Mouse (Mus musculus): ENCODE data around the gene Vwa3b. TPM values are rescaled to one million over a fixed set of nuclear protein-coding genes. Genes with fewer than 3 reads are reported as not detected.
"Not testable (repeated sequence)": the region's sequence is repeated elsewhere in the genome, so short reads cannot be mapped to it uniquely, and the experiment has no call there.

The Vwa3b gene
- polyA plus RNA-seq, 1 experiment from 2014 or later, result not detected

- WGBS (ENCODE audit: missing documents), result 2% methylated on average over 5 of the region's 5 CpGs
- H3K4me3 ChIP-seq (ENCODE audit: inconsistent target), result peak overlapping the region; percentile 8; the same call in 1 of the 2 replicates
- H3K36me3 ChIP-seq (ENCODE audit: inconsistent target), result no peaks in the 10 kb centered on the region
- H3K79me2 ChIP-seq (ENCODE audit: inconsistent target), result no peaks in the 10 kb centered on the region
- H3K27ac ChIP-seq, result peak overlapping the region; percentile 45
Measured at GRCm38 (mm10) chr1:37000307-37000706, 26.1 kb upstream of the Vwa3b start.

GRCm38 (mm10) chr1:37001636-37002315 is 24.6 kb upstream of the Vwa3b start:
- H3K79me2 ChIP-seq (ENCODE audit: inconsistent target), result no peaks in the 10 kb centered on the region
- no peaks in the 10 kb centered on the region for H3K36me3 ChIP-seq (ENCODE audit: inconsistent target)
- H3K27ac ChIP-seq, result no peak overlapping the region
- H3K4me3 ChIP-seq (ENCODE audit: inconsistent target), result no peak overlapping the region
- 72% methylated on average over 7 of the region's 7 CpGs for WGBS (ENCODE audit: missing documents)

GRCm38 (mm10) chr1:37002316-37003008 is 23.9 kb upstream of the Vwa3b start:
- Histone ChIP-seq H3K79me2 (ENCODE audit: inconsistent target) (no peaks in the 10 kb centered on the region), H3K36me3 (ENCODE audit: inconsistent target) (no peaks in the 10 kb centered on the region), H3K4me3 (ENCODE audit: inconsistent target) (no peak overlapping the region), H3K27ac (no peak overlapping the region)
- 61% methylated on average over 3 of the region's 3 CpGs for WGBS (ENCODE audit: missing documents)

GRCm38 (mm10) chr1:37004533-37004932 is 21.9 kb upstream of the Vwa3b start:
- Histone ChIP-seq H3K79me2 (ENCODE audit: inconsistent target) (no peaks in the 10 kb centered on the region), H3K36me3 (ENCODE audit: inconsistent target) (no peaks in the 10 kb centered on the region), H3K27ac (no peak overlapping the region), H3K4me3 (ENCODE audit: inconsistent target) (no peak overlapping the region)
- WGBS (ENCODE audit: missing documents), result 99% methylated on average over 8 of the region's 8 CpGs

DNA sequence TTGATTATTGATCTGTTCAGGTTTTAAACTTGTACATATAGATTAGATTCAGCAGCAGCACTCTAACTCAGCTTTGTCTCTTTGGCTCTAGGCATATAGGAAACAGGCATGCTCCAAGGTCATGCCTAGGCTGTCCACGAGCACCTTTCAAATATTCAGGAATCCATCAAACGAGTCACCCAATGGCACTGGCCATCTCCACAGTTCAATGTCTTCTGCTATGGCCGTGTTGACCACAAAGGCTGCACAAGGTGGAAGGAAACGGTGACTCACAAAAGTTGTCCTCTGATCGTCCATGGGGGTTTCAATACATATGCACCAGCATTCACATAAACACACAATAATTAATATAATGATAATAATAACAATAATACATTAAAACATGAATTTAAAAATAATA is 21.4 kb upstream of the Vwa3b start:
- Histone ChIP-seq H3K79me2 (ENCODE audit: inconsistent target) (no peaks in the 10 kb centered on the region), H3K4me3 (ENCODE audit: inconsistent target) (no peak overlapping the region), H3K36me3 (ENCODE audit: inconsistent target) (no peaks in the 10 kb centered on the region), H3K27ac (no peak overlapping the region)
- WGBS (ENCODE audit: missing documents), result 66% methylated on average over 5 of the region's 5 CpGs

DNA sequence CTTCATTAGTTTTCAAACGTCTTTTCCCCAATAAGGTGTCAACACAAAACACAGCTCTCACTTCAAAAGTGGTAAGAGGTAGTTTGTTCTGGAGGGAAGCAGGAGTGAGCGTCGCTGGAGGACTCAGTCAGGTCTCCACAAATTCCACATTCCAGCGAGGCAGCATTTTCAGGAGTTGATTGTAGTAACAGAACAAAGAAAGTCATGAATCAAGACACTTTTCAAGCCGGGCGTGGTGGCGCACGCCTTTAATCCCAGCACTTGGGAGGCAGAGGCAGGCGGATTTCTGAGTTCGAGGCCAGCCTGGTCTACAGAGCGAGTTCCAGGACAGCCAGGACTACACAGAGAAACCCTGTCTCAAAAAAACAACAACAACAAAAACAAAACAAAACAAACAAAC is 19.9 kb upstream of the Vwa3b start:
- 98% methylated on average over 4 of the region's 11 CpGs for WGBS (ENCODE audit: missing documents)
- H3K27ac ChIP-seq; H3K79me2 ChIP-seq (ENCODE audit: inconsistent target); H3K4me3 ChIP-seq (ENCODE audit: inconsistent target); H3K36me3 ChIP-seq (ENCODE audit: inconsistent target): not testable (repeated sequence)

GRCm38 (mm10) chr1:37009880-37010279 is 16.5 kb upstream of the Vwa3b start:
- WGBS (ENCODE audit: missing documents), result 93% methylated on average over 10 of the region's 10 CpGs

DNA sequence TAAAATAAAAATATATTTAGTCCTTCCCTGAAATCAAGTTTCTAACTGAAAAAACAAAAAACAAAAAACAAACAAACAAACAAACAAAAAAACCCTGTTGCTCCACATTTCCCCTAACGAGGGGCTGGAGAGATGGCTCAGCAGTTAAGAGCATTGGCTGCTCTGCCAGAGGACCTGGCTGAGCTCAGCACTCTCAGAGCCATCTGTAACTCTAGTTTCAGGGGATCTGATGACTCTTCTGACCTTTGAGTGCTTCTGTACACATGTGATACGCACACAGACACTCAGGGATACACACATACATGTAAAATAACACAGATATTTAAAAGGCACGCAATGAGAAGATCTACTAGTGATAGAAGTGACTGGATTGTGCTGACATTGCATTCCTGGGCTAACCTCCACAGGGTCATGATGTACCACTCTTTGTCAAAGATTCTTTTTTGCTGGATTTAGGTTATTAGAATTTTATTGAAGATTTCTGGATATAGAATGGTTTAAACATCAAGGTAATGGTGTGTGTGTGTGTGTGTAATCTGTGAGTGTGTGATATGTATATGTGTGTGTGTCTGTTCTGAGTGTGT is 14.7 kb upstream of the Vwa3b start:
- 91% methylated on average over 3 of the region's 3 CpGs for WGBS (ENCODE audit: missing documents)
- Histone ChIP-seq H3K79me2 (ENCODE audit: inconsistent target) (no peaks in the 10 kb centered on the region), H3K27ac (no peak overlapping the region), H3K36me3 (ENCODE audit: inconsistent target) (no peaks in the 10 kb centered on the region), H3K4me3 (ENCODE audit: inconsistent target) (no peak overlapping the region)

More at GRCm38 (mm10) chr1:37009880-37010279, 16.5 kb upstream of the Vwa3b start:
- no peaks in the 10 kb centered on the region for H3K36me3 ChIP-seq (ENCODE audit: inconsistent target)
- H3K79me2 ChIP-seq (ENCODE audit: inconsistent target), result no peaks in the 10 kb centered on the region
- no peak overlapping the region for H3K4me3 ChIP-seq (ENCODE audit: inconsistent target)
- no peak overlapping the region for H3K27ac ChIP-seq

- H3K4me3 ChIP-seq (ENCODE audit: inconsistent target), result no peak overlapping the region
- no peaks in the 10 kb centered on the region for H3K36me3 ChIP-seq (ENCODE audit: inconsistent target)
Measured at GRCm38 (mm10) chr1:37013006-37013405, 13.4 kb upstream of the Vwa3b start.

GRCm38 (mm10) chr1:37013687-37014086 is 12.7 kb upstream of the Vwa3b start:
- Histone ChIP-seq H3K27ac (no peak overlapping the region), H3K36me3 (ENCODE audit: inconsistent target) (no peaks in the 10 kb centered on the region), H3K4me3 (ENCODE audit: inconsistent target) (no peak overlapping the region), H3K79me2 (ENCODE audit: inconsistent target) (no peaks in the 10 kb centered on the region)
- WGBS (ENCODE audit: missing documents), result 81% methylated on average over 7 of the region's 7 CpGs

More at GRCm38 (mm10) chr1:37013006-37013405, 13.4 kb upstream of the Vwa3b start:
- 31% methylated on average over 2 of the region's 2 CpGs for WGBS (ENCODE audit: missing documents)
- H3K27ac ChIP-seq, result no peak overlapping the region
- no peaks in the 10 kb centered on the region for H3K79me2 ChIP-seq (ENCODE audit: inconsistent target)

DNA sequence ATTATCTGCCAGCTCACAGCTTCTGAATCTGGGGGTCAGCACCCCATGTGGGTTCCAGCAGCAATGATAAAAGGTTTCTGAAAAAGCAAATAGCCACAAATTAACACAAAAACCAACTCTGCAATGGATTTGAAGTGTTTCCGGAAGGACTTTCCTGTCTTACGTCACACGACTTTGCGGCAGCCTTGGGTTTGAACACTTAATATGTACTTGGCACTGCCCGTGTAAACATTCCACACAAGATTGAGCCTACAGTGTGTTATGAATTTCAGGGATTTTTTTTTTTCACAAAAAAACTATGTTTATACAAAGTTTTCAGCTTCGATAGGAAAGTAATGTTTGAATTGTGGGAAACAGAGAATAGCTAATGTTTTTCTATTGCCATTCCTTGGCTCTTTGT is 7.4 kb upstream of the Vwa3b start:
- Histone ChIP-seq H3K27ac (no peak overlapping the region), H3K36me3 (ENCODE audit: inconsistent target) (no peaks in the 10 kb centered on the region), H3K4me3 (ENCODE audit: inconsistent target) (no peak overlapping the region), H3K79me2 (ENCODE audit: inconsistent target) (no peaks in the 10 kb centered on the region)
- 96% methylated on average over 6 of the region's 6 CpGs for WGBS (ENCODE audit: missing documents)

GRCm38 (mm10) chr1:37022704-37023103 is 3.7 kb upstream of the Vwa3b start:
- no peaks in the 10 kb centered on the region for H3K79me2 ChIP-seq (ENCODE audit: inconsistent target)
- WGBS (ENCODE audit: missing documents), result 100% methylated on average over 2 of the region's 2 CpGs

DNA sequence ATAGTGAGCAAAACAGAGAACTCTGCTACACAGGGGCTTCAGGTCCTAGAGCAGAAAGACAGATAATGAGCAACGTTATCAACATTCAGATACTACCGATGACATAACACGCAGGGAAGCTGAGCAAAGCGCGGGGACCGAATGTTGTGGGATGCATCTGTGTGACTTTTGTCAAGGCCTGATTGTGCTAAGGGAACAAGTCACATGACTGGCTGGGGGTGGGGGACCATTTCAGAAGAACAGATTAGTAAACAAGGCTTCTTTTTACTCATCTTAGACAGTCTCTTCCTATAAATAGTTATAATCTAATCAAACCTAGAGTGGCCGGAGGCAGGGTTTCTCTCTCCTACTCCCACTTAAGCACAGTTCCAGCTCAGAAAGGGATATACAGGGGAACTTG is 1.7 kb upstream of the Vwa3b start:
- WGBS (ENCODE audit: missing documents), result 94% methylated on average over 7 of the region's 7 CpGs
- Histone ChIP-seq H3K4me3 (ENCODE audit: inconsistent target) (no peak overlapping the region), H3K79me2 (ENCODE audit: inconsistent target) (no peaks in the 10 kb centered on the region), H3K27ac (no peak overlapping the region), H3K36me3 (ENCODE audit: inconsistent target) (no peaks in the 10 kb centered on the region)

More at GRCm38 (mm10) chr1:37022704-37023103, 3.7 kb upstream of the Vwa3b start:
- no peak overlapping the region for H3K4me3 ChIP-seq (ENCODE audit: inconsistent target)
- H3K36me3 ChIP-seq (ENCODE audit: inconsistent target), result no peaks in the 10 kb centered on the region
- no peak overlapping the region for H3K27ac ChIP-seq

DNA sequence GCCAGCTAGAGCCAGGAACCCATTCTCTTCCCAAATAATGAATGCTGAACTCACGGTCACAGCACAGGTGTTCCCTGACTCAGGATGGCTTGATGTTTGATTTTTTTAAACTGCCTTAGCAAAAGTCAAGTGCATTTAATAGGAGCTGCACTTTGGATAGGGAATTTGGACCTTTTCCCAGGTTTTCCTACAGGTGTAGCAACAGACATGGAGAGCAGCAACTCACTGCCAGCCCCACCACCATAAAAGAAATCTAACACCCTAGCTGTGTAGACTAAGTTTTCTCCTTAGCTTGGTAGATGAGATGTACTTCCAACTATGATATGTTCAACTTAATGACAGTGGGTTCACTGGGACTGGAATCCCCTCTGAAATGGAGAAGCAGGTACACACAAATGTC is 1.0 kb upstream of the Vwa3b start:
- Histone ChIP-seq H3K79me2 (ENCODE audit: inconsistent target) (no peaks in the 10 kb centered on the region), H3K36me3 (ENCODE audit: inconsistent target) (no peaks in the 10 kb centered on the region), H3K4me3 (ENCODE audit: inconsistent target) (no peak overlapping the region), H3K27ac (no peak overlapping the region)
- WGBS (ENCODE audit: missing documents), result 100% methylated on average over 1 of the region's 1 CpGs

- no peak overlapping the region for H3K4me3 ChIP-seq (ENCODE audit: inconsistent target)
- H3K36me3 ChIP-seq (ENCODE audit: inconsistent target), result no peaks in the 10 kb centered on the region
- no peaks in the 10 kb centered on the region for H3K79me2 ChIP-seq (ENCODE audit: inconsistent target)
- no peak overlapping the region for H3K27ac ChIP-seq
- 75% methylated on average over 6 of the region's 6 CpGs for WGBS (ENCODE audit: missing documents)
Measured at GRCm38 (mm10) chr1:37026866-37027265, 470 bp downstream of the Vwa3b start.

Measured in macrophage (primary cell).